Comparison of ENCODE assay signal across 8 mouse cellular contexts in genomic region chr12:76837844-76838650, GRCm38 (mm10). TPM values are rescaled to one million over a fixed set of nuclear protein-coding genes. Genes with fewer than 3 reads are reported as not detected.
DNase-seq lines count a peak whose midpoint lies in the region; ATAC-seq and TF ChIP-seq lines count a peak whose summit lies in the region.

No protein-coding gene starts in this region.

- WGBS in forebrain, embryonic 13.5 days, result 14% methylated on average over 21 of the region's 21 CpGs
- WGBS in macrophage (ENCODE audit: missing documents), result 14% methylated on average over 21 of the region's 21 CpGs

- peaks cover 7% of the 10 kb centered on the region; the same call in 1 of the 2 replicates for H3K79me2 ChIP-seq in macrophage (ENCODE audit: inconsistent target)

- 0 out of 2 replicates have a peak, but pooled peaks cover 2% of the 10 kb centered on the region for H3K36me3 ChIP-seq in forebrain, embryonic 13.5 days (ENCODE audit: poor library complexity, severe bottlenecking)
- H3K36me3 ChIP-seq in macrophage (ENCODE audit: inconsistent target), result no peaks in the 10 kb centered on the region

- no peaks in the 10 kb centered on the region for H3K9me3 ChIP-seq in forebrain, embryonic 13.5 days (replicated peaks)

- H3K4me2 ChIP-seq in forebrain, embryonic 13.5 days, result peak overlapping the region; percentile 81

- peak overlapping the region; percentile 95 for H3K4me3 ChIP-seq in gastrocnemius, adult 2 months
- peak overlapping the region; percentile 76 for H3K4me3 ChIP-seq in forebrain, embryonic 13.5 days
- peak overlapping the region; percentile 89 for H3K4me3 ChIP-seq in macrophage (ENCODE audit: inconsistent target)

- intact Hi-C loops in gastrocnemius, adult 2 months (cut with DNase I), result loop anchor here (1.0 to 10.0 kb wide), 3 partner anchors 41 to 397 kb away; partner anchors contain the start of gene Fut8

- no peak for TF ChIP-seq CTCF in gastrocnemius, adult 2 months (IDR thresholded peaks at IDR 0.05)

- peak overlapping the region; percentile 97 for H3K27ac ChIP-seq in gastrocnemius, adult 2 months
- H3K27ac ChIP-seq in forebrain, embryonic 13.5 days, result no peak overlapping the region; the same call in 1 of the 2 replicates
- peak overlapping the region; percentile 43 for H3K27ac ChIP-seq in macrophage

- peak; percentile 18 for ATAC-seq in CD4-positive, CD25-positive, alpha-beta regulatory T cell, adult 4 months
- 0 out of 2 replicates have a peak, but pooled peaks have one; percentile 1 for ATAC-seq in forebrain, embryonic 13.5 days

- peak overlapping the region; percentile 78 for H3K9ac ChIP-seq in forebrain, embryonic 13.5 days

- DNase-seq in gastrocnemius, adult 2 months, result no peak
- no peak for DNase-seq in gastrocnemius, adult 8-10 months (ENCODE audit: low spot score in 2 of 2)
- no peak for DNase-seq in T-cell, adult 2 months (ENCODE audit: low spot score)
- no peak for DNase-seq in right cerebral cortex, postnatal 14 days
- DNase-seq in cerebellum, postnatal 36 days, result no peak

- H3K27me3 ChIP-seq in forebrain, embryonic 13.5 days, result no peaks in the 10 kb centered on the region

- H3K4me1 ChIP-seq in forebrain, embryonic 13.5 days, result peaks cover 10% of the 10 kb centered on the region

RNA-seq across cellular contexts. Expression of gene Rab15, which starts 15.3 kb away (rescaled TPM):
- total RNA-seq in gastrocnemius, adult 2 months (2021), result 1 to 10 TPM; 1.0 to 5.6 TPM
- total RNA-seq in gastrocnemius, adult 8-10 months (2022), result 1 to 10 TPM in 3 of 4 experiments, under 1 TPM in 1; 0.92 to 2.6 (median 1.6) TPM
- polyA plus RNA-seq in CD4-positive, CD25-positive, alpha-beta regulatory T cell, adult 4 months (2017; shearing (Covaris generic)), result not detected
- 12.3 and 14.3 TPM in 2 replicates for polyA plus RNA-seq in forebrain, embryonic 13.5 days (2015; fragmentation: Nextera tagmentation; extraction: Ambion mirVana)
- 1 to 10 TPM in 11 of 26 experiments, under 1 TPM in 5, not detected in 10; 0.25 to 5.6 (median 1.3) TPM for total RNA-seq in macrophage (2018; cell fraction: chromatin; rRNA removed)
- total RNA-seq in macrophage (2018; cell fraction: cytosol; rRNA removed), result 1 to 10 TPM in 13 of 26 experiments, under 1 TPM in 12, not detected in 1; 0.03 to 2.3 (median 1.0) TPM
- 1 to 10 TPM in 11 of 26 experiments, under 1 TPM in 11, not detected in 4; 0.13 to 3.3 (median 0.88) TPM for total RNA-seq in macrophage (2018; cell fraction: nucleus; rRNA removed)
- polyA plus RNA-seq in macrophage (2018), result 0.26 to 1.7 TPM (median 0.42 TPM) in 3 replicates

RNA-seq across cellular contexts. Expression of gene Gpx2, which starts 42.7 kb away (rescaled TPM):
- not detected for total RNA-seq in gastrocnemius, adult 2 months (2021)
- not detected for total RNA-seq in gastrocnemius, adult 8-10 months (2022)
- polyA plus RNA-seq in CD4-positive, CD25-positive, alpha-beta regulatory T cell, adult 4 months (2017; shearing (Covaris generic)), result not detected
- 0.12 TPM in 1 of 2 replicates, not detected in the other for polyA plus RNA-seq in forebrain, embryonic 13.5 days (2015; fragmentation: Nextera tagmentation; extraction: Ambion mirVana)
- not detected for total RNA-seq in macrophage (2018; cell fraction: chromatin; rRNA removed)
- not detected for total RNA-seq in macrophage (2018; cell fraction: cytosol; rRNA removed)
- not detected for total RNA-seq in macrophage (2018; cell fraction: nucleus; rRNA removed)
- polyA plus RNA-seq in macrophage (2018), result not detected in 3 replicates
